Mouse (Mus musculus) brain, embryonic 14.5 days (tissue): Measurements from ENCODE around the gene Zbtb20.

Source experiments
- CTCF ChIP-seq: fragments of 200-500 bp; IDR thresholded peaks from 2 replicates; pipeline ENCODE4 v1.5.1; 2012; ENCODE audit warnings: inconsistent platforms, mild to moderate bottlenecking, moderate library complexity, borderline replicate concordance; ENCODE audit not compliant: insufficient read depth, insufficient read length; ENCODE audit errors: extremely low read depth
- POLR2A ChIP-seq: fragments of 200-500 bp; IDR thresholded peaks from 2 replicates; pipeline ENCODE4 v1.6.1; 2012; ENCODE audit warnings: mild to moderate bottlenecking, inconsistent platforms, borderline replicate concordance; ENCODE audit not compliant: poor library complexity, insufficient read depth, insufficient read length, severe bottlenecking; ENCODE audit errors: extremely low read depth

GRCm38 (mm10) chr16:43557385-43557784, 681.7 kb downstream of the Zbtb20 start:
- no peak for TF ChIP-seq CTCF
- TF ChIP-seq POLR2A = no peak
